Mouse (Mus musculus): Measurements from ENCODE around the gene Dennd1c. TPM values are rescaled to one million over a fixed set of nuclear protein-coding genes. Genes with fewer than 3 reads are reported as not detected.

Gene Dennd1c
- total and polyA plus RNA-seq, 2 experiments from 2014 or later = 2.8 to 3.8 TPM

GRCm38 (mm10) chr17:57062011-57062521 is 16.2 kb downstream of the Dennd1c start:
- H3K36me3 ChIP-seq (ENCODE audit: insufficient read depth, low read length) = no peaks in the 10 kb centered on the region
- WGBS = 1% methylated on average over 39 of the region's 39 CpGs
- H3K4me1 ChIP-seq (ENCODE audit: insufficient read depth, low read length) = peaks cover 8% of the 10 kb centered on the region; the same call in 1 of the 2 replicates
- no peak overlapping the region for H3K9ac ChIP-seq (replicated peaks; ENCODE audit: low read length)
- H3K27me3 ChIP-seq (ENCODE audit: insufficient read depth, low read length) = peaks cover 12% of the 10 kb centered on the region
- H3K4me2 ChIP-seq (ENCODE audit: low read depth, low read length) = peak overlapping the region; percentile 66
- no peak for TF ChIP-seq CTCF (IDR thresholded peaks at IDR 0.05; ENCODE audit: low read depth)
- peak overlapping the region; percentile 35 for H3K4me3 ChIP-seq (ENCODE audit: low read length)
- ATAC-seq (no peak), DNase-seq (ENCODE audit: low spot score) (no peak)
- H3K27ac ChIP-seq = no peak overlapping the region
- no peaks in the 10 kb centered on the region for H3K9me3 ChIP-seq (ENCODE audit: low read length)

DNA sequence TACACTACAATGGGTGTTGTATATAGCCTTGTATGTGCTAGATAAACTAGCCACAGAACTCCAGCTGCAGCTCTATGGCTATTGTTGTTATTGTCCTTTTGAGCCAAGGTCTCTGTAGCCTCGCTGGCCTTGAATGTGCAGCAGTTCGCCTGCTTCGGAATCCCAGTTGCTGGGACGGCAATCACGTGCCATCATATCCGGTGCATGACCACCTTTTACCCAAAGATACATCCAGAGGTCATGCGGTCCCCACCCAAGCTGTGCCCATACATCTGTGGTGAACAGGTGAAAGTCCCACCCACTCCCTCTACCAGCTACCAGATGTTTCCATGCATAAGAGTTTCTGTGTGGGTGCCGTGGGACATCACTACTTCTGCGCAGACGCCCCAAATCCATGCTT is 17.2 kb downstream of the Dennd1c start:
- Histone ChIP-seq H3K4me2 (ENCODE audit: low read depth, low read length) (peak overlapping the region; percentile 66), H3K36me3 (ENCODE audit: insufficient read depth, low read length) (peaks cover 5% of the 10 kb centered on the region; the same call in 1 of the 2 replicates), H3K27me3 (ENCODE audit: insufficient read depth, low read length) (peaks cover 12% of the 10 kb centered on the region), H3K9me3 (ENCODE audit: low read length) (no peaks in the 10 kb centered on the region), H3K4me1 (ENCODE audit: insufficient read depth, low read length) (peaks cover 8% of the 10 kb centered on the region; the same call in 1 of the 2 replicates), H3K4me3 (ENCODE audit: low read length) (peak overlapping the region; percentile 91), H3K9ac (replicated peaks; ENCODE audit: low read length) (no peak overlapping the region), H3K27ac (no peak overlapping the region)
- ATAC-seq (no peak), DNase-seq (ENCODE audit: low spot score) (no peak)
- WGBS = 42% methylated on average over 10 of the region's 10 CpGs
- no peak for TF ChIP-seq CTCF (IDR thresholded peaks at IDR 0.05; ENCODE audit: low read depth)

- DNase-seq (ENCODE audit: low spot score) (peak; percentile 99), ATAC-seq (peak; percentile 94)
- H3K9ac ChIP-seq (replicated peaks; ENCODE audit: low read length) = peak overlapping the region; percentile 85; the same call in 1 of the 2 replicates
- H3K4me1 ChIP-seq (ENCODE audit: insufficient read depth, low read length) = peaks cover 8% of the 10 kb centered on the region; the same call in 1 of the 2 replicates
- peaks cover 12% of the 10 kb centered on the region for H3K27me3 ChIP-seq (ENCODE audit: insufficient read depth, low read length)
- peaks cover 7% of the 10 kb centered on the region; the same call in 1 of the 2 replicates for H3K36me3 ChIP-seq (ENCODE audit: insufficient read depth, low read length)
- peak overlapping the region; percentile 66 for H3K4me2 ChIP-seq (ENCODE audit: low read depth, low read length)
- H3K27ac ChIP-seq = peak overlapping the region; percentile 87
- WGBS = under 1% methylated on average over 44 of the region's 44 CpGs
- peak; percentile 84 for TF ChIP-seq CTCF (IDR thresholded peaks at IDR 0.05; ENCODE audit: low read depth)
- H3K9me3 ChIP-seq (ENCODE audit: low read length) = no peaks in the 10 kb centered on the region
- H3K4me3 ChIP-seq (ENCODE audit: low read length) = peak overlapping the region; percentile 91
Observed at GRCm38 (mm10) chr17:57060231-57060801, 18.0 kb downstream of the Dennd1c start.

DNA sequence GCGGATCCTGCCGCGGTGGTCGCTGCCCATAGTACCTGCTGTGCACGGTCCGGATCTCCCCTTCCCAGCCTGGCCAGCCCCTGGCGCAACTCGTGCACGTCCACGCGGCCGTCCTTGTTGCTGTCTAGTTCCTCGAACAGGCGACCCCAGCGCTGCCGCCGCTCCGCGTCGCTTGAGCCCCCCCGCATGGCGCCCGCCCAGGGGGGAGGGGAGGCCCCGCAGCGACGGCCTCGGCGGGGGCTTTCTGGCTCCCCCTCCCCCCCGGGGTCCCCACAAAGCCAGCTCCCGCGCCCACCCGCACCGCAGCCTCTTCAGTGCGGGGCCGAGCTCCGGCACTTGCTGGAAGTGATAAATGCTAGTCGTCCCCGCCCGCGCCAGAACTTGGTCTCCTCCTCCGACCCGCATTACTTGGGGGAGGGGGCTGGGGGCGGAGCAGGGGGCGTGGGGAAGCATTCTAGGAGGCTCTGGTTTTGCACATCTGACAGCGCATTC is 18.8 kb downstream of the Dennd1c start, which contains the start of gene Slc25a23:
Slc25a23 (minus strand) TSS at position 378 of the 492 bp plus-strand sequence.
- no peak for TF ChIP-seq CTCF (IDR thresholded peaks at IDR 0.05; ENCODE audit: low read depth)
- no peaks in the 10 kb centered on the region for H3K9me3 ChIP-seq (ENCODE audit: low read length)
- DNase-seq (ENCODE audit: low spot score) (peak; percentile 93), ATAC-seq (peak; percentile 76)
- H3K4me2 ChIP-seq (ENCODE audit: low read depth, low read length) = peak within 1 kb of the TSS; percentile 66
- peak within 1 kb of the TSS; percentile 87 for H3K27ac ChIP-seq
- peak within 1 kb of the TSS; percentile 85 for H3K9ac ChIP-seq (replicated peaks; ENCODE audit: low read length)
- peaks cover 7% of the 10 kb centered on the region; the same call in 1 of the 2 replicates for H3K36me3 ChIP-seq (ENCODE audit: insufficient read depth, low read length)
- peak within 1 kb of the TSS; percentile 91 for H3K4me3 ChIP-seq (ENCODE audit: low read length)
- WGBS = 3% methylated on average over 42 of the region's 45 CpGs
- peaks cover 8% of the 10 kb centered on the region; the same call in 1 of the 2 replicates for H3K4me1 ChIP-seq (ENCODE audit: insufficient read depth, low read length)
- H3K27me3 ChIP-seq (ENCODE audit: insufficient read depth, low read length) = peaks cover 12% of the 10 kb centered on the region

- H3K9me3 ChIP-seq (ENCODE audit: low read length) = no peaks in the 10 kb centered on the region
- H3K36me3 ChIP-seq (ENCODE audit: insufficient read depth, low read length) = peaks cover 11% of the 10 kb centered on the region; the same call in 1 of the 2 replicates
- DNase-seq (ENCODE audit: low spot score) (peak; percentile 40), ATAC-seq (peak; percentile 4; the same call in 1 of the 2 replicates)
- peak within 1 kb of the TSS; percentile 91 for H3K4me3 ChIP-seq (ENCODE audit: low read length)
- peaks cover 12% of the 10 kb centered on the region for H3K27me3 ChIP-seq (ENCODE audit: insufficient read depth, low read length)
- TF ChIP-seq CTCF (IDR thresholded peaks at IDR 0.05; ENCODE audit: low read depth) = no peak
- H3K4me2 ChIP-seq (ENCODE audit: low read depth, low read length) = peak within 1 kb of the TSS; percentile 66
- peak within 1 kb of the TSS; percentile 87 for H3K27ac ChIP-seq
- 0% methylated on average over 12 of the region's 22 CpGs for WGBS
- peak within 1 kb of the TSS; percentile 85 for H3K9ac ChIP-seq (replicated peaks; ENCODE audit: low read length)
- H3K4me1 ChIP-seq (ENCODE audit: insufficient read depth, low read length) = peaks cover 8% of the 10 kb centered on the region; the same call in 1 of the 2 replicates
Observed at GRCm38 (mm10) chr17:57058891-57059485, 19.3 kb downstream of the Dennd1c start, which contains the start of gene Crb3. Crb3 (plus strand) TSS chr17:57059105.

DNA sequence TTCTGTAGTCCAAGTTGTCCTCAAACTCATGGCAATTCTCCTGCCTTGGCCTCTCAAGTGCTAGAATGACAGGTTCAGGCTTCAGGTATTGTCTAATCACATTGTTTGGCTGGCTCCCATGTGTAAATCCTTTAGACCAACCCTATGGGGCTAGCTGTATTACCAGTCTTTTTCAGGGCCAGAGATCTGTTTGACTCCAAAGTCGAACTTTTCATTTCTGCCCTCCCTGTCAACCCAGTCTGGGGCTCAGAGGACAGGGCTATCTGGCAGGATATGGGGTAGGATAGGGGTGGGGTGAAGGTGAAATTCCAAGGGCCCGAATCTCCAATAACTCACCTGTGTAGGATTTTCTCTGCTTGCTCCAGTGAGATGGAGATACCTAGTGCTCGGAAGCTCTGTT is 22.1 kb downstream of the Dennd1c start:
- DNase-seq (ENCODE audit: low spot score) (no peak), ATAC-seq (no peak)
- TF ChIP-seq CTCF (IDR thresholded peaks at IDR 0.05; ENCODE audit: low read depth) = no peak
- H3K36me3 ChIP-seq (ENCODE audit: insufficient read depth, low read length) = peaks cover 25% of the 10 kb centered on the region; the same call in 1 of the 2 replicates
- H3K4me2 ChIP-seq (ENCODE audit: low read depth, low read length) = no peak overlapping the region
- H3K9me3 ChIP-seq (ENCODE audit: low read length) = no peaks in the 10 kb centered on the region
- WGBS = 85% methylated on average over 3 of the region's 3 CpGs
- 0 out of 2 replicates have a peak, but pooled peaks cover 3% of the 10 kb centered on the region for H3K4me1 ChIP-seq (ENCODE audit: insufficient read depth, low read length)
- H3K9ac ChIP-seq (replicated peaks; ENCODE audit: low read length) = no peak overlapping the region
- H3K27me3 ChIP-seq (ENCODE audit: insufficient read depth, low read length) = no peaks in the 10 kb centered on the region
- H3K27ac ChIP-seq = no peak overlapping the region
- no peak overlapping the region for H3K4me3 ChIP-seq (ENCODE audit: low read length)

Measured in hindbrain, postnatal 0 days (tissue).